Mouse (Mus musculus) forebrain, embryonic 14.5 days (tissue): ENCODE results near the gene Nepro. TPM values are rescaled to one million over a fixed set of nuclear protein-coding genes. Genes with fewer than 3 reads are reported as not detected.

ENCODE experiments used
- ATAC-seq: fragments of 200-750 bp; cut with Nextera tagmentation; 2 replicates; pipeline ENCODE4 v1.8.0; 2017; ENCODE audit warnings: mild to moderate bottlenecking, moderate library complexity
- DNase-seq: peaks from one replicate; pipeline ENCODE4 v3.0.0-alpha.2; 2015; ENCODE audit warnings: low spot score
- H3K27ac ChIP-seq: fragments of 300-500 bp; sonication (generic); 2 replicates; pipeline ENCODE4 v1.5.1; 2014; ENCODE audit warnings: low read depth, mild to moderate bottlenecking, control low read depth, low read length, moderate library complexity
- H3K27me3 ChIP-seq: fragments of 300-500 bp; sonication (generic); replicated peaks from 2 replicates; pipeline ENCODE4 v1.6.1; 2014; ENCODE audit warnings: low read length, control low read depth, mixed read lengths; ENCODE audit not compliant: control insufficient read depth, insufficient read depth
- H3K36me3 ChIP-seq: fragments of 300-500 bp; sonication (generic); 2 replicates; pipeline ENCODE4 v1.6.1; 2014; ENCODE audit warnings: low read length, control low read depth; ENCODE audit not compliant: control insufficient read depth, insufficient read depth
- H3K4me1 ChIP-seq: fragments of 300-500 bp; sonication (generic); 2 replicates; pipeline ENCODE4 v1.6.1; 2014; ENCODE audit warnings: antibody characterized with exemption, low read length, control low read depth; ENCODE audit not compliant: control insufficient read depth, insufficient read depth
- H3K4me2 ChIP-seq: fragments of 300-500 bp; sonication (generic); 2 replicates; pipeline ENCODE4 v1.6.1; 2014; ENCODE audit warnings: mild to moderate bottlenecking, control low read depth, low read length
- H3K4me3 ChIP-seq: fragments of 300-500 bp; sonication (generic); 2 replicates; pipeline ENCODE4 v1.5.1; 2014; ENCODE audit warnings: low read depth, low read length, control low read depth
- H3K9ac ChIP-seq: fragments of 300-500 bp; sonication (generic); 2 replicates; pipeline ENCODE4 v1.6.1; 2014; ENCODE audit warnings: mild to moderate bottlenecking, low read length, control low read depth, moderate library complexity
- H3K9me3 ChIP-seq: fragments of 300-500 bp; sonication (generic); replicated peaks from 2 replicates; pipeline ENCODE4 v1.6.1; 2016; ENCODE audit warnings: low read length, control low read depth, mixed read lengths; ENCODE audit not compliant: control insufficient read depth
- WGBS: fragments of 180-500 bp; shearing (Covaris S2); extraction: QIAGEN DNeasy Blood & Tissue Kit; methylation state at CpG from one replicate; pipeline ENCODE4 v1.1.7; 2014; 5-methylcytosine and 5-hydroxymethylcytosine counted together
- polyA plus RNA-seq: library from polyadenylated mRNA; unstranded; fragments of >200 nt; fragmentation: Nextera tagmentation; extraction: Ambion mirVana; gene quantifications from 2 replicates; pipeline ENCODE4 v1.2.1, GENCODE M21; 2014

Nepro gene
- polyA plus RNA-seq, 1 experiment from 2014 or later: 3.8 TPM

DNA sequence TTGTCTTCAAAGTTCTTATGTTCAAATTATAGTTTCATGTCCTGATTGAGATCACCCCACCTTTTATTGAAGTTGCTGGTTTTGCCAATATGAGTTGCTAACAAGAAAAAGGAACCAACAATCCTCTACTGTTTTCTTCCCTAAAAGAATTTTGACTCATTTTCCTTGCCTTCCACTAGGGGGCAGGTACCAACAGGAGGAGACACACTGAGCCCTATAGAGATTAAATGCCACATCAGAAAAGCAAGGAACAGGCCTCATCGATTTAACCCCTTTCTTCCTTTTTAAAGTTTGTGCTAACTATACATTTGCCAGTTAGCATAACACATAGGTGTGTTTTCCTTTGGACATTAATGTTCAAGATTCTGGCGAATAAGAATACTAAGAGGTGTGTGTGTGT lies 43.9 kb downstream of the Nepro start:
- Histone ChIP-seq H3K27ac (no peak overlapping the region), H3K4me2 (no peak overlapping the region), H3K9ac (no peak overlapping the region), H3K9me3 (no peaks in the 10 kb centered on the region), H3K4me3 (no peak overlapping the region), H3K36me3 (no peaks in the 10 kb centered on the region), H3K27me3 (no peaks in the 10 kb centered on the region), H3K4me1 (no peaks in the 10 kb centered on the region)
- DNase-seq (peak; percentile 65), ATAC-seq (0 out of 2 replicates have a peak, but pooled peaks have one; percentile 63)
- WGBS: 52% methylated on average over 2 of the region's 2 CpGs

DNA sequence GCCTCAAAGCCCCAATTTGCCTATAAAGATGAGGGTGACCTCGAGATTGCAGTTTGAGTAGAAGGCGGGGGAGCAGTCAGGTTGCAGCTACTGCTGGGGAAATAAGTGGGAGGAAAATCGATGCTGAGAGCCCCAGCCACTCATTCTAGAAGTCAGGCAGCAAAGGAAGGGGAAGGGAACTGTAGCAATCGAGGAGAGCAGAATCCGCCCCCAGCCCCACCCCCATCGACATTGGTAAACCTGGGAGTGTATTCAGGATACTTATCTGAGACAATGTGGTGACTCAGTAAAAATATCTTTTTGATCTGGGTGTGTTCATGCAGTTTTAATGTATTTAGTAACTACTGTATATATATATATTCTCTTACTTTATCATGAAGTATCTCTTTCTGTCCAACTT lies 48.5 kb downstream of the Nepro start:
- ATAC-seq (no peak), DNase-seq (no peak)
- Histone ChIP-seq H3K27me3 (no peaks in the 10 kb centered on the region), H3K27ac (no peak overlapping the region), H3K9ac (no peak overlapping the region), H3K36me3 (no peaks in the 10 kb centered on the region), H3K4me3 (no peak overlapping the region), H3K9me3 (no peaks in the 10 kb centered on the region), H3K4me2 (no peak overlapping the region), H3K4me1 (no peaks in the 10 kb centered on the region)
- 82% methylated on average over 6 of the region's 6 CpGs for WGBS

DNA sequence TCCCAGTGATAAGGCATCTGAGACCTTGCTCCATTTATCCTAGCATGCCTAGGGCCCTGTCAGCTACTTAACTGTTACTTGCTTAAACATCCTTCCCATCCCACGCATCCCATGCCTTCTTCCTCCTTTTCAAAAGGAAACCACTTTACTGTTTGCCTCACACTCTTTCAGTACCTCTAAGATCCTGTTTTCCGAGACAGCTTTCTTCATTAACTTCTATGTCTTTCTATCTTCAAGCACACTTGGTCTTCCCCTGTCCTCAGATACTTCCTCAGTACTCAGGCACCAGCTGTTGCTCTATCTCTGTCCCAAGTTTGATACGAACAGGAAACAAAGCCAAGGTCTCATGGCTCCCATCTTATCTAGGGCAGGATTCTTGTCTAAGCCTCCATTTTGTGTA lies 49.6 kb downstream of the Nepro start:
- WGBS: 86% methylated on average over 3 of the region's 3 CpGs

DNA sequence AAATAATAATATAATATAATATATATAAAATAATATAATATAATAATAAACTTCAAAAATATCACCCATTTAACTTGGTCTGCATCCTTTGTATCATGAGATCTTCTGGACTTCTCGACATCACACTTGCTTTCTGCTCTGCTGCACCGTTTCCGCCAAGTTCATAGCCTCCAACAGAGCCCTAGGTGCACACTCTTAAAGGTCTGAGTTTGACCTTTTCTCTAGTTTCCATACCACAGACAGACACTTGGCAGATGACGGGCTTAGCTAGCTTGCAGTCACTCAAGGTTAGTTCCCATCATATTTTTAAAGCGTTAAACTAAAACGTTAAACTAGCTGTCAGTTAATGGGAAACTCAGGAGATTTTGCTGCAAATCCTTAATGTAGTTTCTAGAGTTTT lies 50.1 kb downstream of the Nepro start:
- Histone ChIP-seq H3K4me3 (no peak overlapping the region), H3K9me3 (no peaks in the 10 kb centered on the region), H3K27ac (no peak overlapping the region), H3K4me2 (no peak overlapping the region), H3K4me1 (no peaks in the 10 kb centered on the region), H3K9ac (no peak overlapping the region), H3K27me3 (no peaks in the 10 kb centered on the region), H3K36me3 (no peaks in the 10 kb centered on the region)
- DNase-seq (no peak), ATAC-seq (no peak)
- WGBS: 92% methylated on average over 6 of the region's 6 CpGs

More for the DNA sequence above, 49.6 kb downstream of the Nepro start:
- DNase-seq (no peak), ATAC-seq (no peak)
- Histone ChIP-seq H3K9ac (no peak overlapping the region), H3K27ac (no peak overlapping the region), H3K4me1 (no peaks in the 10 kb centered on the region), H3K9me3 (no peaks in the 10 kb centered on the region), H3K4me2 (no peak overlapping the region), H3K4me3 (no peak overlapping the region), H3K36me3 (no peaks in the 10 kb centered on the region), H3K27me3 (no peaks in the 10 kb centered on the region)

DNA sequence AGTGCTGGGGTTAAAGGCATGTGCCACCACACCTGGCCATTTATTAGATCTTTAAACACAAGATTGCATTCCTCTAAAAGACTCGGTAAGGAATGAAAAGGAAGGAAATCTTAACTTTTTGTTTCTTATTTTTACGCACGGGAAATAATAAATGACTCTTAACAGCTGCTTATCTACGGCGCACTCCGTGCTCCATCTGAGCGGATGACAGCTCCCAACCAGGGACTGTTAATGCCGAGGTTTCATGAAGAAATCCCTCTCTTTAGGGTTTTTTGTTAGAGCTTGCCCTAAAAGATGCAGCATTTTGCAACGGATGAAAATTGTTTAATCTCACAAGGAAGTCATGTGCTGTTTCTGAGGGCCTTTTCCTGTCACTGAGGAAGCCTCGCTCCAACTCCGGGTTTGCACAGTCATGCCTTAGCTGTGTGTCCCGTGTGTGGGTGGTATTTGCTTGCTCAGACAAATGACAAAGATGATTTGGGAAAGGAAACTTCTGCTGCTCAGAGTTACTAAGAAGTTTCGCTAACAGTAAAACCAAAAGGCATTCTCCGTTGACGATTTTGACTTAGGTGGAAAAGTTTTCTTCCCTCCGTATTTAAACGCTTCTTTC lies 54.5 kb downstream of the Nepro start:
- 86% methylated on average over 17 of the region's 17 CpGs for WGBS
- H3K4me2 ChIP-seq: no peak overlapping the region
- no peaks in the 10 kb centered on the region for H3K9me3 ChIP-seq
- H3K4me3 ChIP-seq: no peak overlapping the region
- no peaks in the 10 kb centered on the region for H3K4me1 ChIP-seq
- no peak overlapping the region for H3K27ac ChIP-seq
- DNase-seq (no peak), ATAC-seq (no peak)
- no peaks in the 10 kb centered on the region for H3K36me3 ChIP-seq
- no peaks in the 10 kb centered on the region for H3K27me3 ChIP-seq
- no peak overlapping the region for H3K9ac ChIP-seq

DNA sequence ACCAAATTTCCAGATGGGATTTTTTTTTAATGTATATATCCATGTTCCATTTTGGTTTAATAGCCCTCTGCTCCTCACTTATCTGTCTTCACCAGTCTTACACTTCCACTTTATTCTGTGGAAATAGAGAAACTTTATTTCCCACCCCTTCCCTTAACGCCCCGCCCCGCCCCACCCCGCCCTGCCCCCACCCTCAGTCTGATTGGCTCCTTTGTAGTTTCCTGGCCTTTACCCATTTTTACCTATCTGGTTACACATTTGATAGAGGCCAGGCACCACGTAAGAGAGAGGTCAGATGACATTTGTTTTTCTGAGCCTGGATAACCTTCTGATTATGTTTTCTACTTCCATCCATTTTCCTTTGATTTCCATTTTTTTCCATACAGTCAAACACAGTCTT lies 55.4 kb downstream of the Nepro start:
- Histone ChIP-seq H3K4me1 (no peaks in the 10 kb centered on the region), H3K4me3 (no peak overlapping the region), H3K4me2 (no peak overlapping the region), H3K9me3 (no peaks in the 10 kb centered on the region), H3K27ac (no peak overlapping the region), H3K9ac (no peak overlapping the region), H3K36me3 (no peaks in the 10 kb centered on the region), H3K27me3 (no peaks in the 10 kb centered on the region)
- WGBS: 90% methylated on average over 5 of the region's 5 CpGs
- no peak for ATAC-seq
- no peak for DNase-seq

DNA sequence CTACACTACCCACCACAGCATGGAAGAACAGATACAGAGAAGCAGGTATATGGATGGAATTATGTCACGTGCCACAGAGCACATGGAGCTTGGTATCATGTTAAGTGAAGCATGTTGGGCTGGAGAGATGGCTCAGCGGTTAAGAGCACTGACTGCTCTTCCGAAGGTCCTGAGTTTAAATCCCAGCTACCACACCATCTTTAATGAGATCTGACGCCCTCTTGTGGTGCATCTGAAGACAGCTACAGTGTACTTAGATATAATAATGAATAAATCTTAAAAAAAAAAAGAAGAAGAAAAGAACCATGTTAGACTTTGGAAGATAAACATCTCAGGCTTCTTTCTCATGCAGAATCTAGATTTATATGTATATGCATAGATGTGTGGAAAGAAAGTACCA lies 56.6 kb downstream of the Nepro start:
- 65% methylated on average over 4 of the region's 4 CpGs for WGBS
- no peak overlapping the region for H3K4me3 ChIP-seq
- no peak overlapping the region for H3K9ac ChIP-seq
- ATAC-seq: no peak
- no peaks in the 10 kb centered on the region for H3K36me3 ChIP-seq
- H3K4me1 ChIP-seq: no peaks in the 10 kb centered on the region
- no peaks in the 10 kb centered on the region for H3K27me3 ChIP-seq
- no peak for DNase-seq
- no peak overlapping the region for H3K4me2 ChIP-seq
- no peak overlapping the region for H3K27ac ChIP-seq
- H3K9me3 ChIP-seq: no peaks in the 10 kb centered on the region

Other genes with a start within 250 kb of the Nepro start
- 11.5 and 13.3 TPM in 2 replicates for gene Boc, start 165.4 kb upstream of the Nepro start, polyA plus RNA-seq
- 38.0 and 45.5 TPM in 2 replicates for gene Gtpbp8, start 22.1 kb downstream of the Nepro start, polyA plus RNA-seq
- gene Cd200r1, start 41.4 kb downstream of the Nepro start, polyA plus RNA-seq: 0.70 and 1.1 TPM in 2 replicates
- not detected in 2 replicates for gene Cd200r4, start 87.4 kb downstream of the Nepro start, polyA plus RNA-seq
- not detected in 2 replicates for gene Cd200r2, start 142.8 kb downstream of the Nepro start, polyA plus RNA-seq
- not detected in 2 replicates for gene Cd200r3, start 219.4 kb downstream of the Nepro start, polyA plus RNA-seq